Mouse (Mus musculus) frontal cortex, adult (tissue): ENCODE measurements around the gene Slc47a2.

Experiments
- ATAC-seq: cut with Nextera tagmentation; 2 replicates; pipeline ENCODE4 v1.9.2; 2017; ENCODE audit warnings: mild to moderate bottlenecking, moderate library complexity, mixed read lengths; ENCODE audit not compliant: low TSS enrichment

Gene Slc47a2

GRCm38 (mm10) chr11:61342505-61343420 is at the start of gene Slc47a2:
Gene Slc47a2 (minus strand): TSS chr11:61342860.
- ATAC-seq = no peak

DNA sequence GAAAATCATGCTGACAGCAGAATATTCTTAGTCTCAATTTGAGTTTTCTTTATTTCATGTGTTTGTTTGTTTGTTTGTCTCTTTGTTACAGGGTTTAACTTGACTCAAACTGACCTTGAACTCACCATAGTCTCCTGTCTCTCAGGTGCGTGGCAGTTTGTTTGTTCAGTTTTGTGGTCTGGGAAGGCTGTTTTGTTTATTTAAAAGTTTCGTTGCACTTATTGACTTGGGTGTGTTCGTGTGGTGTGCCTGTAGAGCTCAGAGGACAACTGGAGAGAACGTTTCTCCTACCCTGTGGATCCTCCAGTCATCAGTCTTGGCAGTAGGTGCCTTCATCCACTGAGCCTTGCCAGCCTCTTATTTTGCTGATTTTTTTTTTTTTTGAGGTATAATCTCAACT is 46.3 kb upstream of the Slc47a2 start:
- no peak for ATAC-seq

GRCm38 (mm10) chr11:61388012-61388411 is 45.4 kb upstream of the Slc47a2 start:
- ATAC-seq = no peak

GRCm38 (mm10) chr11:61387233-61387632 is 44.6 kb upstream of the Slc47a2 start:
- no peak for ATAC-seq

DNA sequence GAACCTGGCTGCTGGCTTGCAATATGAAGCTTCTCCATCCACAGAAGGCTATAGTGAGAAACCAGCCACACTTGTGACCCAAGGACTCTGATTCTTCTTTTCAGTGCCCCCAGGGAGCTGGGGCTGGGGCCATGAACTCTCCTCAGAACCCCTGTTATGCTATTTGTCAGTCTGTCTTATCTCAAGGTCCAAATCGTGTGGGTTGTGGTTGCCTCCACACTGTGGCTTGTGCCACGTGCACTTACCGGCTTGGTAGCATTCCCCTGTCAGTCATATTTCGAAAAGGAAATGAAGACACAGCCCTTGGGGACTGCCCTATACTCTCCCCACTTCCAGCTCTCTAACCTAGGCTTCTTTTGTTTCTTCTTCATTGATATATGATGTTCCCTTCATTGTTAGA is 43.1 kb upstream of the Slc47a2 start:
- no peak for ATAC-seq

GRCm38 (mm10) chr11:61381272-61381671 is 38.6 kb upstream of the Slc47a2 start:
- no peak for ATAC-seq

GRCm38 (mm10) chr11:61378651-61379050 is 36.0 kb upstream of the Slc47a2 start:
- no peak for ATAC-seq

- ATAC-seq = no peak
These were observed 35.4 kb upstream of the Slc47a2 start, which contains the start of gene Slc47a1 for GRCm38 (mm10) chr11:61377881-61378613. Gene Slc47a1 (minus strand): TSS chr11:61378345.

- no peak for ATAC-seq
These were observed 26.0 kb upstream of the Slc47a2 start for GRCm38 (mm10) chr11:61368668-61369067.

GRCm38 (mm10) chr11:61366517-61367273 is 24.0 kb upstream of the Slc47a2 start:
- no peak for ATAC-seq

- ATAC-seq = no peak
These were observed 23.3 kb upstream of the Slc47a2 start for GRCm38 (mm10) chr11:61365938-61366337.

DNA sequence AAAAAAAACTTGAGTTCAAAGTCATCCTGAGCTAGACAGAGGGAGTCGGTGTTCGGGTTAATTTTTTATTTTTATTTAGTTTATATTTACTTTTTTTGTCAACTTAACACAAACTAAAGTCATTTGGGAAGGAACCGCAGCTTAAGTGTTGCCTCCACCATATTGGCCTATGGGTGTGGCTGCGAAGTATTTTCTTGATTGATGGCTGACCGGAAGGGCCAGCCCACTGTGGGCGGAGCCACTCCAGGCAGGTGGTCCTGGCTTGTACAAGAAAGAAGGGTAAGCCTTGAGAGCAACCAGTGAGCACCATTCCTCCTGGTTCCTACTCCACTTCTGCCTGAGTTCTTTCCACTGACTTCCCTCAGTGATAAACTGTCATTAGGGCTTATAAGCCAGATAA is 21.4 kb upstream of the Slc47a2 start:
- no peak for ATAC-seq

GRCm38 (mm10) chr11:61361515-61362190 is 19.0 kb upstream of the Slc47a2 start:
- ATAC-seq = no peak

DNA sequence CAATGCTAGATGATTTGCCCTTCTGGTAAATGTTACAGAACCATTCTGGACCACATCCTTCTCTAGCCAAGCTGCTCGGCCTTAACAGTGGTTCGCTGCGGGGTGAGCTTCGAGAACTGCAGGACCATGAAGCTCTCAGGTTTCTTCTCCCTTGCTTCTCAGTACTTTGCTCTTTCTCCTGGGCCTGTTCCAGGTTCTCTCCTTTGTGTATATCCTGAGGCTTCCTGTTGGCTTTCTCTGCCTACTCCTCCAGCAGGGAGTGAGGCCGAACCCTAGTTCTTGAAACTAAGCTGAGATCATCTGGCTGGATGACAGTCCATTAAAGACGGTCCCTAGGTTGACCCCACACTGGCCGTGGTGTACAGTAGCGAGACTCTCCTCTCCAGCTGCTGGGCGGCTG is 13.9 kb upstream of the Slc47a2 start:
- ATAC-seq = no peak

DNA sequence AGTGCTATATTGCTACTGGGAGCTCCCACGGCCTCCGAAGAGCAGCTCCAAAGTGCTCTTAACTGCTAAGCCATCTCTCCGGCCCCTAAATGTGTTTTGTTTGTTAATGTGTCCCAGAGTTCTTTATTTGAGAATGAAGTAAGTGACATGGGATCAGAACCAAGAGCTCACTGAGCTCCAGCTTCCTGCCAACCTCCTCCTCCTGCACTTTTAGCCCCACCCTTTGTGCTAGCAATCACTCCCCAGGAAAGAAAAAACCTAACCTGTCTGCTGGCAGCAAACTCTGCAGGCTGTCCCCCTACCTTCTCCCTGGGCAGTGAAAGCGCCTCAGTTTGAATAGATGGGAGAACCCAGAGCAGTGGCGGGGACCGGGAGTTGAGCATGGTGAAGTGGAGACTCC is 13.5 kb upstream of the Slc47a2 start:
- no peak for ATAC-seq

GRCm38 (mm10) chr11:61355351-61355750 is 12.7 kb upstream of the Slc47a2 start:
- ATAC-seq = no peak

DNA sequence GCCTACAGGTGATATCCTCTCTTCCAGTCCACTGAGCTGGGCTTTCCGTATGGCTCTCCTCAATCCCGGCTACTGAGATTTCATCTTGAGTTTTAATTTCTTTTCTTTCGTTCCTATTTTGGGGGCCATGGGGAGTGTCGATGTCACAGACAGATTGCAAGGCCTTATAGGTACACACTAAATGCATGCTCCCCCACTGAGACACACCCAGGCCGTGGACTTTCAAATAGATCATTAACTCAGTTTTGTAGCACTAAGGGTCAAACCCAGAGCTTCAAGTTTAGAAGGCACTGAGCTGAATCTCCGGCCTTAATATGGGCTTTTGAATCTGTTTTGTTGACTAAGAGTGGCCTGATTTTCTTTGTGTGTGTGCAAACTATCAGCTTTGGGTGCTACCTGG is 11.7 kb upstream of the Slc47a2 start:
- ATAC-seq = no peak

- no peak for ATAC-seq
These were observed 10.4 kb upstream of the Slc47a2 start for GRCm38 (mm10) chr11:61353038-61353437.

DNA sequence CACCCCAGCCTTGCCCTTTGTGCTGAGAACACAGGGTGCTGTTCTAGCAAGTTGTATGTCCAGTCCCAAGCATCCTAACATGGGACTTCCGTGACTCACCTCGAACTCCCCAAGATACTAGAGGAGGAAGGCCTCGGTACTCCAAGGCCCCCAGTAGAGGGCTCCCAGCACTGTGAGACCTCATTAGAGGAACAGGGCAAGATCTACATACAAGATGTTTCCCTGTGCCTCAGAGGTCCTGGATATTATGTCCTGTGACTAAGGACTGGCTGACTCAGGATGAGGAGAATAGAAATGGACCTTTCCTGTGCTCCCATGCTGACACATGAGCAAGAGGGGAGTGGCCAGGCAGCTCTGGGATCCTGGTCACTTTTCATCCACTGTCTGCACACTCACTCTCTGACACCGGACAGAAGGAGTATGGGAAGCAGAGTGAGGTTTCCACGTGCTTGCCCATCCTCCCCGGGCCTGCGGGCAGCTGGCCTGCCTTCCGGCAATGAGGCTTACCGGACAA is 9.5 kb upstream of the Slc47a2 start:
- ATAC-seq = no peak

DNA sequence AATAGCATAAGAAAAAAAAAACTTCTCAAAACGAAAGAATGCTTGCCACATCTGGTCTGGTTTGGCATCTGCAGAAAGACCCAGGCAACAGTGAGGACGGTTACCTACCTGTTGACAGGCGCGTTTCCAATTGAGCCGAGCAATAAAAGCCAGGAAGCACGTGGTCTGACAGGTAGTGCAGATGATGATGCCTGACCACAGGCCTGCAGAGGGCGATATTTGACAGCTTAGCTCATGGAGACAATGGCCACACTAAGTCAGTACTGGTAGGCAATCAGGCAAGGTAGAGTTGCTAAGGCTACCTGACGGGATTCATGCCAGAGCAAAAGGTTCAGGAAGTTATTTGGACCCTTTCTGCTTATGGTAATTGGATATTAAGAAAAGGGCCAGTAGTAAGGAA is 6.7 kb upstream of the Slc47a2 start:
- ATAC-seq = no peak; the same call in 1 of the 2 replicates

GRCm38 (mm10) chr11:61346133-61346532 is 3.5 kb upstream of the Slc47a2 start:
- no peak for ATAC-seq
